Mouse (Mus musculus) mouse embryonic stem cell (cell line): Measurements from ENCODE around the gene C1qtnf9.

Experiments used
- in situ Hi-C, 2 experiments: fragments of 300-500 bp; cut with MboI; formaldehyde crosslinking; loops; 1 replicate in 1 of 2; 3 replicates in 1 of 2; pipeline ENCODE4 v1.14.3; 2019 to 2020; ENCODE audit warnings: low sequenced_read_pairs in 2 of 2, low pct_unique_long_range_greater_than_20kb in 1 of 2, mixed read lengths in 1 of 2; ENCODE audit not compliant: unreplicated experiment in 1 of 2

Gene C1qtnf9

DNA sequence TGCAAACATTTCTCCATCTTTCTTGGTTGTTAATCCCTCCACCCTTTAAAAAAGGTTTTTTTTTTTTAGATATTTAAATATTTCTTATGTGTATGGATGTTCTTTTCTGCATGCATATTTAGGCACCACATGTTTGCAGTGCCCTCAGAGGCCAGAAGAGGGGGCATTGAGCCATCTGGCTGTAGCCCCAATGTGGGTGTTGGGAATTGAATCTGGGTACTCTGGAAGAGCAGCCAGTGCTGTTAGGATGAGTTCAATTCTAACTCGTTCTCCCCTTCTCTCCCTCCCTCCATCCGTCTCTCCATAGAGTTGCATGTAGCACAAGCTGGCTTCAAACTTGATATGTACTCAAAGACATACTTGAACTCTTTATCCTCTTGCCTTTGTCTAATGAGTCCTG is 5.5 kb downstream of the C1qtnf9 start:
- in situ Hi-C loops = loop anchor here in 1 of 2 experiments (10.0 kb wide), 1 partner anchor 249 kb away; no protein-coding TSS in a partner anchor

- in situ Hi-C loops = loop anchor here in 1 of 2 experiments (10.0 kb wide), 1 partner anchor 252 kb away; no protein-coding TSS in a partner anchor
These were observed 8.6 kb downstream of the C1qtnf9 start for GRCm38 (mm10) chr14:60776521-60776920.

DNA sequence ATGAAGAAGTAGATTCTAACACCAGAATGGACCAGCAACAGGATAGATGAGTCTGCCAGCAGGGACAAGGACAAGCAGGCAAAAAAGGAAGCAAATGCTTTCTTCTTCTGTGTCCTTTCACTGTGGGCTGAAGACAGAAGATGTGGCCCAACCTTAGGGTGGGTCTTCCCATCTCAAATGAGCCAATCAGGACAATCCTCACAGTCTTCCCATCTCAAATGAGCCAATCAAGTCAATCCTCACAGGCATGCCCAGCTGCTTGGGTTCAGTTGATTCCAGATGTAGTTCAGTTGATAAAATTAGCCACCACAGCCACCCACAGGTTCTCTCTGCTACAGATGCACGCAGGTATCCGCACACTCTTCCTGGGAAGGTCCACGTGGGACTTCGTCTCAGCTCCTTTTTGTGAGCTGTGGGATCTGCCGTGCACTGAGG is 9.6 kb downstream of the C1qtnf9 start:
- in situ Hi-C loops = loop anchor here in 1 of 2 experiments (10.0 kb wide), 1 partner anchor 253 kb away; no protein-coding TSS in a partner anchor

- in situ Hi-C loops = loop anchor here in 1 of 2 experiments (10.0 kb wide), 1 partner anchor 254 kb away; no protein-coding TSS in a partner anchor
These were observed 11.3 kb downstream of the C1qtnf9 start for GRCm38 (mm10) chr14:60779198-60779597.

GRCm38 (mm10) chr14:60782121-60782656 is 14.3 kb downstream of the C1qtnf9 start:
- in situ Hi-C loops = no loop called here

DNA sequence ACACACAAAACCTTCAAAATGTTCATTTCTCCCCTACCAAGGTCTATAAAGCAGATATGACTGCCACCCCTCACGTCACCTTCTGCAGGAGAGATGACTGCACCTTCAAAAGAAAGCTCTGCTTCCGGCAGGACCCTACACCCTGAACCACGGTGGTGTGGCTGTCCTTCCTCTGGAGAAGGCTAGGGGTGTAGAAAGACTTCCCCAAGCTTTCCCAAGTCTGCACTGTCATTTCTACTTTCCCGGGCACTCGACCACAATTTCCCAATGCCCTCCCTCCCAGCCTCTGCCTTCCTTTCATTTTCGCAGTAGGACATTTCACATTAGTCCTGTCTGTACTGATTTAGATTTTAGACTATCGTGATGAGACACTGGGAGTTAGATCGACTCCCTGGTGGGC is 15.3 kb downstream of the C1qtnf9 start:
- in situ Hi-C loops = no loop called here

GRCm38 (mm10) chr14:60784427-60785315 is 16.7 kb downstream of the C1qtnf9 start, which contains the start of gene Mipep:
Mipep (plus strand) TSS chr14:60784573.
- in situ Hi-C loops = no loop called here

- in situ Hi-C loops = loop anchor here (10.0 kb wide), 2 partner anchors 305 to 505 kb away; no protein-coding TSS in a partner anchor
These were observed 22.2 kb downstream of the C1qtnf9 start for GRCm38 (mm10) chr14:60790103-60790502.

- in situ Hi-C loops = loop anchor here (10.0 kb wide), 2 partner anchors 298 to 498 kb away; no protein-coding TSS in a partner anchor
These were observed 28.8 kb downstream of the C1qtnf9 start for GRCm38 (mm10) chr14:60796600-60797322.

GRCm38 (mm10) chr14:60797596-60797995 is 29.7 kb downstream of the C1qtnf9 start:
- in situ Hi-C loops = loop anchor here (10.0 kb wide), 2 partner anchors 297 to 497 kb away; no protein-coding TSS in a partner anchor

DNA sequence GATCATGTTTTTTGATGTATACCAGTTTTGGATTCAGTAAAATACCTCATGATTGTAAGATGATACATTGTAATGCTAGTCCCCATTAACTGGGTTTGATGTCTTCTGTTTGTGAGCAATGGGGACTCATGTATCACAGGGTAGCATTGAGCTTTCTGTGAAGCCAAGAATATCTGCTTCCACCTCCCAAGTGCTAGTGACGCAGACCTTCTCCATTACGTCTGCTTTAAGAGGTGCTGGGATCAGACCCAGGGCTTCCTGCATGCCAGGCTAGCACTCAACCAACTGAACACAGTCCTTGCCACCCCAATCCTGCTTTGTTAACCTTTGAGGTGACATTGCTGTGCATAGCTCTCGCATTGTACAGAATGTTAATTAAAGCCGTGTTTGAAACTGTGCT is 30.8 kb downstream of the C1qtnf9 start:
- in situ Hi-C loops = loop anchor here (10.0 kb wide), 2 partner anchors 296 to 496 kb away; no protein-coding TSS in a partner anchor

GRCm38 (mm10) chr14:60799762-60800728 is 32.1 kb downstream of the C1qtnf9 start:
- in situ Hi-C loops = loop anchor here (5.0 to 10.0 kb wide), 4 partner anchors 175 to 495 kb away; no protein-coding TSS in a partner anchor

DNA sequence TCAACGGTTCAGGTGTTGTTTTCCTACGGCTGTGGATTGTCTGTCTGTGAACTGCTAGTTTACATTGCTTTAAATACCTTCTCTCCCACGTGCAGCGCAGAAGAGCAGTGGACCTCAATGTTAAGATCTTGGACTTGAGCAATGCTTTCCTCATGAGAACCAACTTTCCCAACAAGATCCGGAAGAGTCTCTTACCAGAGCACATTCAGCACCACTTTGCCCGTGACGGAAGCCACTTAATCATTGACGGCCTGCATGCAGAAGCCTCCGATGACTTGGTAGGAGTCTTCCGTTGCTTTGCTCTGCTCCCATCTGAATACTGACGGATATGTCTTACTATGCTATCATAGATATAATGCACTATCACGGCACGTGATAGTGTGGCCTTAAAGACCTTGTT is 34.1 kb downstream of the C1qtnf9 start:
- in situ Hi-C loops = loop anchor here in 1 of 2 experiments (5.0 to 10.0 kb wide), 2 partner anchors 173 to 310 kb away; no protein-coding TSS in a partner anchor

DNA sequence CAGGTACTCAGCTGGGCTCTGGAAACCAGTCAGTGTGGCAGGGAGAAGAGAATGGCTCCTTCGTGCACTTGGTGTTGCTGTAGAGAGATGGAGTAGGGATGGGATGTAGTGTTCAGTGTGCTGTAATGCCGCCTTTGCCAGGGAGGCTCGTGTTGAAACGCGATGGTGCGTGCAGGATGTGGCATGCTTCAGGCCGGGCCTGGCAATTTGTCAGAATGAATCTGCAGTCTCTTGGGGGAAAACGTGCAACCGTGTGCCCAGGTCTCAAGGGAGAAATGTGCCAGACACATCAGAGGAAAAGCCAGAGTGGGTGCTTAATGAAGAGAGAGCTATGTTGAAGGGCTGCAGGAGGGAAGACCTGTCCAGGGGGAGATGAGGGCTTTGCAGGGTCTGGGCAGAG is 37.0 kb downstream of the C1qtnf9 start:
- in situ Hi-C loops = loop anchor here in 1 of 2 experiments (5.0 to 10.0 kb wide), 2 partner anchors 170 to 307 kb away; no protein-coding TSS in a partner anchor

DNA sequence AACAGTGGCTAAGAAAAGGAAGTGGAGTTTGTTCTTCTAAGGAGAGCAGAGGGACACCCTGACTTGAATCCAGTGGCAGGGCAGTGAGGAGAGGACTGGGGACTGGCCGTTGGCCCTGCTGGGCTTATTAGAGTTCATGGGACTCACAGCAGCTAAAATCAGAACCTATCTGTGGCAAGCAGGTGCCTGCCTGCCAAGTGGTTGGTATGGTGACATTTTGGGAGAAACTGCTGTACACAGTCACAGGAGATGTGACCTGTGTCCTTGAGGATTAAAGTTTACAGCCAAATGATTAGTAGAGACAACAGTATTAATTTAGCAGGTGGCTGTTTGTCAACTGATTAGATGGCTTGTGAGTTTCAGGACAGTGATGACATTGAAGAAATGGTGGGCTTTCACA is 37.9 kb downstream of the C1qtnf9 start:
- in situ Hi-C loops = loop anchor here in 1 of 2 experiments (10.0 kb wide), 1 partner anchor 169 kb away; no protein-coding TSS in a partner anchor

DNA sequence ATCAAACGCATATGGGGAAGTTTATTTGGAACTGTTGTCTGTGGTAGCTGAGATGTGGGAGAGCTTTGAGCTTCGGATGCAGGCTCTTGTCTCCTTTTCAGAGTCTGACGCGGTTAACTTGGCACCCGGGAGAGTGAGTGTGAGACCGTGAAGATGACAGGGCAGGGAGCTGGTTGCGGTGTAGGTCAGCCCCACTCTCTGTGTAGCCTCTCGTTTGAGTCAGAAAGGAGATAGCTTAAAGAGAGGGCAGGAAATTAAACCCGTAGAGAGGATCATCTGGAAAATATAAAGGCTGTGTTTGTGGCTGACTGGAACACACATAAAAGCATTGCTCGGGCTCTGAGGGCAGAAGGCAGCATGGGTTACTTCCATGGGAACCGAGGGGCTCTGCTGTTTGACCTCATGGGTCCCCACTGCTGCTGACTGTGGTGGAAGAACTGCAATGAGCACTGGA is 39.0 kb downstream of the C1qtnf9 start:
- in situ Hi-C loops = loop anchor here in 1 of 2 experiments (10.0 kb wide), 1 partner anchor 168 kb away; no protein-coding TSS in a partner anchor

- in situ Hi-C loops = loop anchor here in 1 of 2 experiments (10.0 kb wide), 1 partner anchor 165 kb away; no protein-coding TSS in a partner anchor
These were observed 41.9 kb downstream of the C1qtnf9 start for GRCm38 (mm10) chr14:60809881-60810280.
